22 mouse cellular contexts compared by ENCODE assay signal in genomic region chr11:5051629-5052028, GRCm38 (mm10). TPM values are rescaled to one million over a fixed set of nuclear protein-coding genes. Genes with fewer than 3 reads are reported as not detected.
DNase-seq lines count a peak whose midpoint lies in the region; ATAC-seq and TF ChIP-seq lines count a peak whose summit lies in the region.
"Had no signal": no experiment of that assay in that cellular context is flagged by ENCODE, and none has a peak within 500 bp of the region (broad histone marks: within the 10 kb centered on the region; RNA-seq: fewer than 3 reads in every experiment).

No protein-coding gene starts in this region.

- H3K36me3 ChIP-seq in midbrain, embryonic 11.5 days (ENCODE audit: control insufficient read depth, insufficient read depth, low read length) = no peaks in the 10 kb centered on the region
- no peaks in the 10 kb centered on the region for H3K36me3 ChIP-seq in midbrain, embryonic 10.5 days
- H3K36me3 ChIP-seq: embryonic facial prominence, embryonic 10.5 days; embryonic facial prominence, embryonic 12.5 days; forebrain, embryonic 15.5 days; G1E had no signal

- no peak overlapping the region for H3K4me2 ChIP-seq in midbrain, embryonic 11.5 days
- H3K4me2 ChIP-seq: embryonic facial prominence, embryonic 12.5 days; forebrain, embryonic 13.5 days; forebrain, embryonic 15.5 days had no signal

- H3K4me1 ChIP-seq in midbrain, embryonic 11.5 days (ENCODE audit: control insufficient read depth, insufficient read depth, low read length) = peaks cover 11% of the 10 kb centered on the region
- H3K4me1 ChIP-seq in midbrain, embryonic 10.5 days = peaks cover 20% of the 10 kb centered on the region

- no peaks in the 10 kb centered on the region for H3K9me3 ChIP-seq in midbrain, embryonic 11.5 days (ENCODE audit: control insufficient read depth, low read length)
- H3K9me3 ChIP-seq in midbrain, embryonic 10.5 days (replicated peaks) = no peaks in the 10 kb centered on the region
- H3K9me3 ChIP-seq: embryonic facial prominence, embryonic 10.5 days; embryonic facial prominence, embryonic 12.5 days; forebrain, embryonic 13.5 days; forebrain, embryonic 15.5 days; G1E had no signal

- DNase-seq in layer of hippocampus, adult 2 months (ENCODE audit: low spot score in 2 of 2) = no peak
- no peak for DNase-seq in layer of hippocampus, postnatal 10 days (ENCODE audit: low spot score in 2 of 2)
- peak; percentile 70 for DNase-seq in midbrain, embryonic 11.5 days (ENCODE audit: low spot score, missing footprints)
- no peak for DNase-seq in midbrain, embryonic 10.5 days (ENCODE audit: low spot score)
- DNase-seq in brain, adult 2 months (ENCODE audit: low read depth, low spot score) = peak; percentile 66
- DNase-seq in urinary bladder, postnatal 10 days (ENCODE audit: low spot score) = no peak
- DNase-seq: adrenal gland, adult 8-10 months; adrenal gland, postnatal 14 days; adrenal gland, postnatal 36 days; cerebellum, adult 11 months; cerebellum, adult 18-20 months; cerebellum, adult 8-10 months; cerebellum, postnatal 10 days; cerebellum, postnatal 25 days; forebrain, postnatal 0 days had no signal

- H3K27me3 ChIP-seq in midbrain, embryonic 11.5 days (ENCODE audit: control insufficient read depth, insufficient read depth, low read length) = peaks cover 8% of the 10 kb centered on the region
- peaks cover 20% of the 10 kb centered on the region for H3K27me3 ChIP-seq in midbrain, embryonic 10.5 days (ENCODE audit: low read depth, poor library complexity, severe bottlenecking)

- 72% methylated on average over 10 of the region's 10 CpGs for WGBS in midbrain, embryonic 11.5 days
- WGBS in midbrain, embryonic 10.5 days = 76% methylated on average over 10 of the region's 10 CpGs

- peak overlapping the region; percentile 86 for H3K27ac ChIP-seq in layer of hippocampus, adult 2 months
- no peak overlapping the region for H3K27ac ChIP-seq in midbrain, embryonic 11.5 days (ENCODE audit: low read depth, low read length)
- no peak overlapping the region for H3K27ac ChIP-seq in midbrain, embryonic 10.5 days (replicated peaks)
- H3K27ac ChIP-seq: embryonic facial prominence, embryonic 10.5 days; embryonic facial prominence, embryonic 12.5 days; forebrain, embryonic 13.5 days; forebrain, embryonic 15.5 days had no signal

- ATAC-seq in midbrain, embryonic 11.5 days (ENCODE audit: low FRiP score) = no peak
- ATAC-seq: activated CD4-positive, CD25-positive, alpha-beta regulatory T cell, adult 4 months; forebrain, embryonic 13.5 days; forebrain, embryonic 15.5 days; Patski had no signal

- H3K4me3 ChIP-seq in layer of hippocampus, adult 2 months = no peak overlapping the region
- H3K4me3 ChIP-seq in midbrain, embryonic 11.5 days (ENCODE audit: low read depth, low read length) = no peak overlapping the region
- no peak overlapping the region for H3K4me3 ChIP-seq in midbrain, embryonic 10.5 days
- H3K4me3 ChIP-seq: embryonic facial prominence, embryonic 10.5 days; embryonic facial prominence, embryonic 12.5 days; forebrain, embryonic 13.5 days; forebrain, embryonic 15.5 days had no signal

- no peak overlapping the region for H3K9ac ChIP-seq in midbrain, embryonic 11.5 days (ENCODE audit: low read length)
- H3K9ac ChIP-seq: embryonic facial prominence, embryonic 12.5 days; forebrain, embryonic 13.5 days; forebrain, embryonic 15.5 days; forebrain, postnatal 0 days had no signal

- TF ChIP-seq CTCF in layer of hippocampus, adult 2 months (conservative IDR thresholded peaks at IDR 0.05) = no peak

RNA-seq across cellular contexts. Expression of gene Rasl10a, which starts 6.3 kb away (rescaled TPM):
- 10 to 100 TPM; 87.7 to 95.3 TPM for total RNA-seq in layer of hippocampus, adult 2 months (2021)
- total RNA-seq in layer of hippocampus, postnatal 10 days (2021) = 10 to 100 TPM; 35.7 to 39.8 TPM
- polyA plus RNA-seq in midbrain, embryonic 11.5 days (2014; fragmentation: Nextera tagmentation; extraction: Ambion mirVana) = 0.19 and 0.37 TPM in 2 replicates
- 0.44 and 1.2 TPM in 2 replicates for polyA plus RNA-seq in midbrain, embryonic 10.5 days (2016; fragmentation: Nextera tagmentation; extraction: Ambion mirVana)
- polyA plus RNA-seq: activated CD4-positive, CD25-positive, alpha-beta regulatory T cell, adult 4 months; forebrain, embryonic 13.5 days had no signal

RNA-seq across cellular contexts. Expression of gene Gas2l1, which starts 13.5 kb away (rescaled TPM):
- total RNA-seq in layer of hippocampus, adult 2 months (2021) = 10 to 100 TPM; 93.6 to 97.7 TPM
- 10 to 100 TPM; 50.2 to 54.7 TPM for total RNA-seq in layer of hippocampus, postnatal 10 days (2021)
- polyA plus RNA-seq in midbrain, embryonic 11.5 days (2014; fragmentation: Nextera tagmentation; extraction: Ambion mirVana) = 19.4 and 23.1 TPM in 2 replicates
- 22.0 and 23.6 TPM in 2 replicates for polyA plus RNA-seq in midbrain, embryonic 10.5 days (2016; fragmentation: Nextera tagmentation; extraction: Ambion mirVana)

RNA-seq across cellular contexts. Expression of gene Rhbdd3, which starts 47.1 kb away (rescaled TPM):
- 10 to 100 TPM; 19.7 to 19.8 TPM for total RNA-seq in layer of hippocampus, adult 2 months (2021)
- 10 to 100 TPM; 22.7 to 23.2 TPM for total RNA-seq in layer of hippocampus, postnatal 10 days (2021)
- 20.4 and 21.3 TPM in 2 replicates for polyA plus RNA-seq in midbrain, embryonic 11.5 days (2014; fragmentation: Nextera tagmentation; extraction: Ambion mirVana)
- polyA plus RNA-seq in midbrain, embryonic 10.5 days (2016; fragmentation: Nextera tagmentation; extraction: Ambion mirVana) = 33.0 and 33.6 TPM in 2 replicates

RNA-seq across cellular contexts. Expression of gene Ewsr1, which starts 47.4 kb away (rescaled TPM):
- 100 to 1,000 TPM; 333 to 394 TPM for total RNA-seq in layer of hippocampus, adult 2 months (2021)
- total RNA-seq in layer of hippocampus, postnatal 10 days (2021) = 100 to 1,000 TPM; 332 TPM
- polyA plus RNA-seq in midbrain, embryonic 11.5 days (2014; fragmentation: Nextera tagmentation; extraction: Ambion mirVana) = 419 and 422 TPM in 2 replicates
- 903 and 985 TPM in 2 replicates for polyA plus RNA-seq in midbrain, embryonic 10.5 days (2016; fragmentation: Nextera tagmentation; extraction: Ambion mirVana)

Comparison
In these comparisons a context has a peak if more than half of its experiments do, and no peak if none do; other contexts are left out.
1. DNase-seq: peak in midbrain, embryonic 11.5 days (single experiment) and brain, adult 2 months (single experiment); none in layer of hippocampus, adult 2 months (0 of 2), layer of hippocampus, postnatal 10 days (0 of 2), midbrain, embryonic 10.5 days (single experiment) and urinary bladder, postnatal 10 days (single experiment).